Mouse (Mus musculus) CH12.LX (cell line): ENCODE data around the gene Olfr1333. TPM values are rescaled to one million over a fixed set of nuclear protein-coding genes. Genes with fewer than 3 reads are reported as not detected.

Source experiments
- DNase-seq: peaks from one replicate; pipeline ENCODE4 v3.0.0-alpha.2; 2013; ENCODE audit errors: extremely low read depth
- H3K27ac ChIP-seq: 2 replicates; pipeline ENCODE4 v1.5.1; 2012; ENCODE audit warnings: low read depth, mild to moderate bottlenecking, control low read depth, moderate library complexity; ENCODE audit not compliant: insufficient read depth
- H3K27me3 ChIP-seq: replicated peaks from 2 replicates; pipeline ENCODE3; 2012; ENCODE audit warnings: inconsistent platforms
- H3K36me3 ChIP-seq, 2 experiments: replicated peaks in 1 of 2; 2 replicates each; pipeline versions ENCODE3 to v1.6.1; 2012; ENCODE audit warnings: inconsistent platforms in 1 of 2, low read length in 1 of 2, mild to moderate bottlenecking in 1 of 2, mixed read lengths in 1 of 2, moderate library complexity in 1 of 2; ENCODE audit not compliant: control insufficient read depth in 1 of 2, insufficient read depth in 1 of 2
- H3K4me1 ChIP-seq, 2 experiments: 2 replicates each; pipeline ENCODE4 v1.6.1; 2012; ENCODE audit warnings: inconsistent platforms in 1 of 2, moderate library complexity in 1 of 2; ENCODE audit not compliant: insufficient read depth in 2 of 2, control insufficient read depth in 1 of 2
- H3K4me2 ChIP-seq: 2 replicates; pipeline ENCODE4 v1.6.1; 2012; ENCODE audit warnings: low read depth, mild to moderate bottlenecking, control low read depth; ENCODE audit not compliant: poor library complexity, insufficient read depth, severe bottlenecking
- H3K4me3 ChIP-seq, 3 experiments: fragments of 150-350 bp in 1 of 3; sonication (generic) in 1 of 3; replicated peaks in 1 of 3; 2 replicates each; pipeline versions ENCODE3 to v1.5.1; 2011 to 2012; ENCODE audit warnings: low read depth in 2 of 3, low read length in 2 of 3, mild to moderate bottlenecking in 2 of 3, moderate library complexity in 2 of 3, control low read depth in 1 of 3, improper control_type of control experiment in 1 of 3, inconsistent platforms in 1 of 3, mixed read lengths in 1 of 3; ENCODE audit not compliant: poor library complexity in 1 of 3
- H3K79me2 ChIP-seq: replicated peaks from 2 replicates; pipeline ENCODE4 v1.6.1; 2012; ENCODE audit warnings: mild to moderate bottlenecking, moderate library complexity; ENCODE audit not compliant: control insufficient read depth, poor library complexity, insufficient read depth, severe bottlenecking; ENCODE audit errors: extremely low read depth
- H3K9ac ChIP-seq: 2 replicates; pipeline ENCODE4 v1.6.1; 2012; ENCODE audit warnings: low read depth, mild to moderate bottlenecking, control low read depth, moderate library complexity; ENCODE audit not compliant: insufficient read depth
- H3K9me3 ChIP-seq: replicated peaks from 2 replicates; pipeline ENCODE3; 2012; ENCODE audit warnings: low read length, inconsistent platforms, mixed read lengths
- EP300 ChIP-seq: IDR thresholded peaks from 2 replicates; pipeline ENCODE4 v1.6.1; 2011; ENCODE audit warnings: low read length, improper control_type of control experiment
- ETS1 ChIP-seq: conservative IDR thresholded peaks from 2 replicates; pipeline ENCODE4 v1.6.1; 2012; ENCODE audit warnings: low read depth, mild to moderate bottlenecking, inconsistent platforms, low read length, improper control_type of control experiment, moderate library complexity
- HCFC1 ChIP-seq: IDR thresholded peaks from 2 replicates; pipeline ENCODE4 v1.6.1; 2012; ENCODE audit warnings: low read depth, mild to moderate bottlenecking, inconsistent platforms, low read length, improper control_type of control experiment
- JUND ChIP-seq: conservative IDR thresholded peaks from 2 replicates; pipeline ENCODE4 v1.6.1; 2011; ENCODE audit warnings: low read depth, low read length, improper control_type of control experiment
- KAT2A ChIP-seq: IDR thresholded peaks from 2 replicates; pipeline ENCODE4 v1.6.1; 2012; ENCODE audit warnings: low read length, improper control_type of control experiment, inconsistent platforms; ENCODE audit not compliant: insufficient replicate concordance
- MAFK ChIP-seq: IDR thresholded peaks from 2 replicates; pipeline ENCODE4 v1.6.1; 2011; ENCODE audit warnings: low read length, improper control_type of control experiment; ENCODE audit not compliant: insufficient replicate concordance
- MAZ ChIP-seq: IDR thresholded peaks from 2 replicates; pipeline ENCODE4 v1.6.1; 2012; ENCODE audit warnings: low read depth, mild to moderate bottlenecking, inconsistent platforms, low read length, improper control_type of control experiment, moderate library complexity
- MXI1 ChIP-seq: IDR thresholded peaks from 2 replicates; pipeline ENCODE4 v1.6.1; 2011; ENCODE audit warnings: mild to moderate bottlenecking, low read depth, low read length, improper control_type of control experiment
- NELFE ChIP-seq: IDR thresholded peaks from 2 replicates; pipeline ENCODE4 v1.6.1; 2011; ENCODE audit warnings: low read depth, low read length, improper control_type of control experiment
- NRF1 ChIP-seq: IDR thresholded peaks from 2 replicates; pipeline ENCODE4 v1.6.1; 2014; ENCODE audit warnings: low read depth, mild to moderate bottlenecking, inconsistent platforms, low read length, improper control_type of control experiment, moderate library complexity
- PAX5 ChIP-seq: IDR thresholded peaks from 2 replicates; pipeline ENCODE4 v1.6.1; 2012; ENCODE audit warnings: low read length, inconsistent platforms, mixed read lengths
- POLR2AphosphoS2 ChIP-seq: IDR thresholded peaks from 2 replicates; pipeline ENCODE4 v1.6.1; 2011; ENCODE audit warnings: low read depth, low read length, improper control_type of control experiment
- RAD21 ChIP-seq: IDR thresholded peaks from 2 replicates; pipeline ENCODE4 v1.6.1; 2011; ENCODE audit warnings: low read depth, mild to moderate bottlenecking, low read length, improper control_type of control experiment, moderate library complexity
- RCOR1 ChIP-seq: conservative IDR thresholded peaks from 2 replicates; pipeline ENCODE4 v1.6.1; 2012; ENCODE audit warnings: low read depth, mild to moderate bottlenecking, inconsistent platforms, low read length, improper control_type of control experiment
- SIN3A ChIP-seq: IDR thresholded peaks from 2 replicates; pipeline ENCODE4 v1.6.1; 2012; ENCODE audit warnings: low read length, improper control_type of control experiment, inconsistent platforms
- USF1 ChIP-seq: IDR thresholded peaks from 2 replicates; pipeline ENCODE4 v1.6.1; 2014; ENCODE audit warnings: low read depth, mild to moderate bottlenecking, inconsistent platforms, low read length, improper control_type of control experiment
- ZC3H11A ChIP-seq: IDR thresholded peaks from 2 replicates; pipeline ENCODE4 v1.6.1; 2012; ENCODE audit warnings: low read depth, mild to moderate bottlenecking, inconsistent platforms, low read length, improper control_type of control experiment
- ZKSCAN1 ChIP-seq: IDR thresholded peaks from 2 replicates; pipeline ENCODE4 v1.6.1; 2012; ENCODE audit warnings: low read depth, inconsistent platforms, low read length, improper control_type of control experiment, borderline replicate concordance
- ZMIZ1 ChIP-seq: IDR thresholded peaks from 2 replicates; pipeline ENCODE4 v1.6.1; 2012; ENCODE audit warnings: low read depth, mild to moderate bottlenecking, inconsistent platforms, low read length, improper control_type of control experiment
- ZNF384 ChIP-seq: IDR thresholded peaks from 2 replicates; pipeline ENCODE4 v1.6.1; 2012; ENCODE audit warnings: low read depth, low read length, improper control_type of control experiment, inconsistent platforms
- dilution Hi-C: fragments of 300-500 bp; cut with MboI; formaldehyde crosslinking; loops from 2 replicates; pipeline ENCODE4 v1.14.3; 2020; ENCODE audit warnings: low sequenced_read_pairs; ENCODE audit not compliant: extremely low pct_unique_long_range_greater_than_20kb, extremely low pct_ligation_motif_present
- in situ Hi-C: fragments of 300-500 bp; cut with MboI; formaldehyde crosslinking; loops from 3 replicates; pipeline ENCODE4 v1.14.3; 2019; ENCODE audit warnings: low sequenced_read_pairs, low pct_ligation_motif_present, low pct_unique_long_range_greater_than_20kb, mixed read lengths
- polyA plus RNA-seq: library from polyadenylated mRNA; unstranded; fragments of >175 nt; gene quantifications from 2 replicates; pipeline ENCODE4 v1.2.1, GENCODE M21; 2012; ENCODE audit warnings: low read depth; ENCODE audit not compliant: insufficient read length
- total RNA-seq, 2 experiments: library from RNA; depleted of rRNA; stranded (reverse); fragments of 300-350 nt in 1 of 2; fragments of >200 nt in 1 of 2; gene quantifications; 2 replicates each; pipeline ENCODE4 v1.2.3; 2012 to 2014

Olfr1333 gene
- total and polyA plus RNA-seq, 3 experiments = not detected

DNA sequence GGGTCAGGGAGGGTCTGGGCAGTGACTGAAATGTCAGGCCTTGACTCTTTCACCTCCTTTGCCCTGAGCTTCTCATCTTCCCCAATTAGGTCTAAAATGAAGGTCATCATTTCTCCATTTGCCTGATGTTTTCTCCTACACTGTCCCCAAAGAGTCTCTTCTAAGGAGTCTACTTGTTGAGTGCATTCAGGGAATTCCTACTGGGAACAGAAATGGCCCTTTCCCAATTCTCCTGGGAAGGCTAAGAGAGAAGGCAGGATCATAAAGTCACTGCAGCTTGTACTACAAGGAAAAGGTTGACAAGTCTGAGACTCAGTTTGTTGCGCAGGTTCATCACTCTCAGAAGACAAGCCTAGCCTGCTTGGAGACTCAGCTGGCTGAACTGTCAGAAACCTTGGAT is 28.3 kb upstream of the Olfr1333 start, which contains the start of gene Olfr1331:
TSS of gene Olfr1331 (plus strand) at position 301 of the 400 bp plus-strand sequence.
- H3K79me2 ChIP-seq = no peaks in the 10 kb centered on the region
- H3K9me3 ChIP-seq = no peaks in the 10 kb centered on the region
- TF ChIP-seq MXI1 (no peak), JUND (no peak), ETS1 (no peak), ZMIZ1 (no peak), MAFK (no peak), MAZ (no peak), RAD21 (no peak), HCFC1 (no peak), EP300 (no peak), RCOR1 (no peak), POLR2AphosphoS2 (no peak), ZNF384 (no peak), USF1 (no peak), PAX5 (no peak), NRF1 (no peak), SIN3A (no peak), ZC3H11A (no peak)
- in situ Hi-C loops (loop anchor here (5.0 kb wide), 2 partner anchors 43 to 67 kb away; no protein-coding TSS in a partner anchor), dilution Hi-C loops (no loop called here)
- H3K9ac ChIP-seq = no peak within 1 kb of the TSS
- H3K27me3 ChIP-seq = no peaks in the 10 kb centered on the region
- no peak within 1 kb of the TSS for H3K4me2 ChIP-seq
- no peak within 1 kb of the TSS for H3K4me3 ChIP-seq
- H3K4me1 ChIP-seq = no peaks in the 10 kb centered on the region
- H3K36me3 ChIP-seq = no peaks in the 10 kb centered on the region
- no peak for DNase-seq
- no peak within 1 kb of the TSS for H3K27ac ChIP-seq

DNA sequence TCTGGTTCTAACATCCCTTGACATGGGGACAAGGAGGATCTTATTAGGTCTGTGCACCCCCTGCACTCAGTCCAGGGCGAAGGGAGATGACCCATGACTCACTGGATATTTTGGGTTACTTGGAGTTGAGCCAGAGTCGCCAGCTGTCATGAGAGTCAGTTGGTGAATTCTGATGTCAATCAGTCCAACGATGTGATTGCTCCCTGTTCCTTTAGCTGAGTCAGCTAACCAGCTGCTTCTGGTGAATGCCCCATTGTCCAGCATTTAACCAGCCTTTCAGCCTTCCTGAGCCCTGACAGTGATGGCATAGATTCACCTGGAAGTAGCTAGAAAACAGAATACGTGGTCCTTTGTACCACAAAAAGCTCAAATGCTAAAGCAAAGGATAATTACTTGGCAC is 26.6 kb upstream of the Olfr1333 start:
- Histone ChIP-seq H3K9me3 (no peaks in the 10 kb centered on the region), H3K36me3 (no peaks in the 10 kb centered on the region), H3K27me3 (no peaks in the 10 kb centered on the region), H3K79me2 (no peaks in the 10 kb centered on the region), H3K4me1 (no peaks in the 10 kb centered on the region), H3K27ac (no peak overlapping the region), H3K9ac (no peak overlapping the region), H3K4me3 (no peak overlapping the region), H3K4me2 (no peak overlapping the region)
- dilution Hi-C loops = no loop called here
- TF ChIP-seq ZNF384 (no peak), RAD21 (no peak), PAX5 (no peak), HCFC1 (no peak), ETS1 (no peak), ZC3H11A (no peak), KAT2A (no peak), NELFE (no peak), ZKSCAN1 (no peak), SIN3A (no peak), POLR2AphosphoS2 (no peak)
- no peak for DNase-seq
- in situ Hi-C loops = loop anchor here (5.0 kb wide), 2 partner anchors 45 to 65 kb away; no protein-coding TSS in a partner anchor
